Mouse (Mus musculus) testis, postnatal 10 days (tissue): ENCODE data around the gene Slc25a18.

ENCODE experiments used
- DNase-seq: peaks from one replicate; pipeline ENCODE4 v3.0.0; 2021; ENCODE audit warnings: low spot score

Slc25a18 gene

DNA sequence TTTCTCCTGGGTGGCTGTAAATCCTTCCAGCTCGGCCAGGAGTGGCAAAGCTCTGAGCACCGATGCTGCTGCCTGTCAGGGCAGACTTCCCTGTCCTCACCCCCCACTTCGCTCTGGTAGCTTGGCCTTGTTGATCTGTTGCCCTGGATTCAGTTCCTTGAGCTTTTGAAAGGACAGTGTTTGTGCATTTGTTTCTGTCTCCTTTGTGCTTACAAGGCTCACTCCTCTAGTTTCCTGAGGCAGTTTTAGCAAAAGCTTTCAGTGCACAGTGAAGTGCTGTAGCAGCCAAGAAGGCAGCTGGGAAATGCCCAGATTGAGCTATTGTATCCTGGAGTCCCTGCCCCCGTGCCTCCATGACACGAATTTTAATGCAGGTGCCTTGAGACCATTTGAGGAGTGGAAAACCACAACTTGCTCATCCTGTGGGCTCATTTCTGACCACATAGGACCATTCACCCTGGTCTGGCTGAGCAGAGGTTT lies at the start of gene Slc25a18:
TSS of gene Slc25a18 (plus strand) at position 430 of the 480 bp plus-strand sequence.
- DNase-seq: no peak

DNA sequence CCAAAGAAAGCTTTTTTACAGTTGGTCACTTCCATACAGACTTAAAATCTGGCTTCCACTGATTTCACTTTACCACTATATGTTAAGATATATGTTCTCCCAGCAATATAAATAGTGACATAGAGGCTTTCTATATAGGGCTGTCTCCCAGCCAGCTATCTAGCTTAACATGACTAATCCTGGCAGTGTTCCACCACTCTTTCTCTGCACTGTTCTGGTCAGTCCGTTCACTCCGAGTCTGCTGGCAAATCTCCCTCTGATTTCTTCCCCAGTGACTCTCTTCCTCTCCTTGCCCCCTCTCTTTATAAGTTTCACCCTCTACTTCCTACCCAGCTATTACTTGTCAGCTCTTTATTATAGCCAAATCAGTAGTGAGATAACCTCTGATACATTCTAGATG lies 47.4 kb upstream of the Slc25a18 start:
- no peak for DNase-seq

GRCm38 (mm10) chr6:120736011-120736410 lies 37.4 kb upstream of the Slc25a18 start:
- DNase-seq: no peak

- DNase-seq: no peak
These were observed 36.8 kb upstream of the Slc25a18 start for GRCm38 (mm10) chr6:120736566-120736965.

GRCm38 (mm10) chr6:120743130-120743529 lies 30.2 kb upstream of the Slc25a18 start:
- no peak for DNase-seq

- DNase-seq: no peak
These were observed 29.1 kb upstream of the Slc25a18 start for GRCm38 (mm10) chr6:120744266-120744665.

- no peak for DNase-seq
These were observed 27.0 kb upstream of the Slc25a18 start for GRCm38 (mm10) chr6:120746416-120746815.

DNA sequence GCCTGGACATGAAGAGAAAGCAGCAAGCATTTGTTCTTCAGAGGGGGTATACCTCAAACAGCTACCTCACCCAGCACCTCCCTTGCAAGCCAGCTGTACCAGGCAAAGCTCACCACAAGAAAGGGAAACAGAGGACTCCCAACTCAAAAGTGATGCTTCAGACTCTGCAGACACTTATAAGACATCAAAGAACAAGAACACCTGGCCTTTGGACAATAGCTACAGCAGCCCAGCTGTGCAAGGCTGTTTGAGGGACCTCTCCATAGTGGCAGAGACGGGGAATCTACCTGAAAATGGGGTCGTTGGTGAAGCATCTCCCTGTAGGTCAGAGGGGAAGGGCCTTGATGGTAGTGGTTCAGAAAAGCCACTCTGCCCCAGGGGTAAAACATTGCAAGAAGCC lies 12.2 kb upstream of the Slc25a18 start:
- no peak for DNase-seq

- DNase-seq: no peak
These were observed 3.4 kb upstream of the Slc25a18 start for GRCm38 (mm10) chr6:120769972-120770371.

DNA sequence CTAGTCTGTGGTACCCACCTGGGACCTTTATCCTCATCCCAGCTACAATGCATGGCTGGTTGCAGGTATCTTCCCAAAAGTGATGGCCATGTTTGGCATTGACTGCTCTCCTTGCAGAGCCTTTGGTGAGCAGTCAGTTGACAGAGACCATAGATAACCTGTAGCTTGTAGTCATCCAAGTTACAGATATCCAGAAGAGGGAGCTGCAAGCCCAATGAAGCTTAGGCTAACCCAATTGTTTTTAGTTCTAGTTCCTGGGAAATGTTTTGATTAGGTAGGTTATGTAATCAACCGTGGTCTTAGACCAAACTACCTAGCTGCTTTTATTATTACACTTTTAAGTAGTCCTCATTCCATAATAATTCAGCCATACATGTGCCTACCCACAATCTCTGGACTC lies 2.0 kb upstream of the Slc25a18 start:
- DNase-seq: no peak

- DNase-seq: no peak
These were observed 1.4 kb upstream of the Slc25a18 start for GRCm38 (mm10) chr6:120772025-120772424.

DNA sequence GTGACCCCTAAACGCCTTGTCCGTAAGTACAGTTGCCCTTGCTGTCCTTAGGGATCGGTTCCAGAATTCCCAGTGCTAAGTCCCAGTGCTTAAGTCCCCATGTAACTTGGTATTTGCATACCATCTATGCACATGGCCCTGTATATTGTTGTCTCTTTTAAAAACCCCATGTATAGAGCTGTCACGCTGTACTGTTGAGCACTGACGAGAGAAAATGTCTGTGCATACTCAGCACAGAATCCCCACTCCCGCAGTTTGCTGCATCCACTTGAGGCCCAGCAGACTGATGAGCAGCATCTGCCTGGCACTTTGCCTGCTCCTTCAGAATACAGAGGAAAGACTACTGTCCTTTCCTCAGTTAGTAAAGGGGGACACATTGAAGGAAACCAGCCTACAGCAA lies 385 bp downstream of the Slc25a18 start:
- no peak for DNase-seq

DNA sequence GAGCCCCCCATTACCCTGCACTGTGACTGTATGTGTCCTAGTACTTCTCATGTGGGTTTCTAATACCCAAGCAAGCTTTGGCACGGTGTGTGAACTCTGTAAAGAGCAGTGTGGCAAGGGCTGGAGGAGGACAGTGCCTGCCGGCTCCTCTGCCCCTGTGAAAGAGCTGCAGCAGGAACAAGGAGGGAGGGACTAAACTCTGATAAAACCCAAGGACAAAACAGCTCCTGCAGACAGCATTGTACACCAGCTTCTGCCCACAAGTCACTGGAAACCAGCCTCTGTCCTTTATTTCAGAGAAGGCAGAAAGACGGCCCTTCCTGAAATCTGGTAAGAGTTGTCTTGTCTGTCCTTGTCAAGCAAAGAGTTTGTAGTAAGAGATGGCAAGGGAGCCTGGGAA lies 2.9 kb downstream of the Slc25a18 start:
- DNase-seq: no peak

- no peak for DNase-seq
These were observed 4.2 kb downstream of the Slc25a18 start for GRCm38 (mm10) chr6:120777533-120777932.

- no peak for DNase-seq
These were observed 4.8 kb downstream of the Slc25a18 start for GRCm38 (mm10) chr6:120778226-120778625.

- DNase-seq: no peak
These were observed 9.6 kb downstream of the Slc25a18 start for GRCm38 (mm10) chr6:120782948-120783347.

DNA sequence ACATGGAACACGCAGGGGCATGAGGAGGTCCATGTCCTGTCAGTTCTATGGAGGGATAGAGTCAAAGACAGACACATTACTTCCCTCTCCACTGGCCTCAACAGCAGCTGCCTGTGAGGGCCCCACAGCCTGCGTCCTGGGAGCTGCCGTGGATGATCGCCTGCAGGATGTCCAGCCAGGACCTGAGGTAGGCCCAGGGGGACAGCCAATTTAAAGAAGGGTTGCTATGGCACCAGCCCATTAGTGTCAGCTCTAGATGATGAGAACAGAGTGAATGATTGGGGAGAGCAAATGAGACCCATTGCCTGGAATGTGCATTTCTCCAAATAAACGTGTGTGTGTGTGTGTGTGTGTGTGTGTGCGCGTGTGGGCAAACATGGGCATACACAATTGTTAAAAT lies 11.0 kb downstream of the Slc25a18 start:
- DNase-seq: no peak

- DNase-seq: no peak
These were observed 14.8 kb downstream of the Slc25a18 start for GRCm38 (mm10) chr6:120788068-120788607.

GRCm38 (mm10) chr6:120788904-120789303 lies 15.5 kb downstream of the Slc25a18 start:
- DNase-seq: no peak

DNA sequence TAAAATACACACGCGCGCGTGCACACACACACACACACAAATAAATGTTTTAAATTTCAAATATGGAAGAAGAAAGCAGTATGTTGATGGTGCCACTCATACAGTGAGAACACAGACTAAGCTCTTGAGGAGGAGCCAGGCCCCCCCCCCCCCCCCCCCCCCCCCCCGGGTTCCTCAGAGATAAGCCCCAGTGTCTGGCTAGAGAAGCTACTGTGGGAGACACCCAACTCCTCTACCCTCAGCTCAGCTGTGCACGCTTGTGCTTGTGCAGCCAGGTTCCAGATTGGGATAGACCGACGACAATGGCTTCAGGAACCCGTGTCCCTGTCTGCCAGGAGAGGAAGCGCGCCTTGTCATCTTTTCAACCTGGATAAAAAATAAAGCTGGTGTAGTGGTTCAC lies 16.8 kb downstream of the Slc25a18 start:
- DNase-seq: no peak

DNA sequence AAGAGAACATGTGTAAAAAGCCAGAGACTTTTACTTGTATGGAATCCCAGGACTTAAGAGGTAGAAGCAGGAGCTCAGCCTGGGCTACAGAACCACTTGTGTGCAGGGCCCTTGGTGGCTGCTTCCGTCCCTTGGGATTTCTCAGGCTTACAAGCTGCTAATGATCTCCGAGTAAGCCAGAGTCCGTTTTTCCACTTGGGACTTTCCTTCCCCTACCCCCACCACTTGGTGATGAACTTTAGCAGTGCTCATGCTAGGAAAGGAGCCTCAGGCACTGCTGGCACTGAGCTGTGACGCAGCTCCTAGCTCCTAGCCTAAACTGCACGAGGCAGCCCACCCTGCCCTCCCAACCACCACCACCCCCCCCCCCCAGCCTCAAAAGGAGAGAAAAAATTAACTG lies 17.3 kb downstream of the Slc25a18 start:
- no peak for DNase-seq

- no peak for DNase-seq
These were observed 19.6 kb downstream of the Slc25a18 start for GRCm38 (mm10) chr6:120792947-120793346.

DNA sequence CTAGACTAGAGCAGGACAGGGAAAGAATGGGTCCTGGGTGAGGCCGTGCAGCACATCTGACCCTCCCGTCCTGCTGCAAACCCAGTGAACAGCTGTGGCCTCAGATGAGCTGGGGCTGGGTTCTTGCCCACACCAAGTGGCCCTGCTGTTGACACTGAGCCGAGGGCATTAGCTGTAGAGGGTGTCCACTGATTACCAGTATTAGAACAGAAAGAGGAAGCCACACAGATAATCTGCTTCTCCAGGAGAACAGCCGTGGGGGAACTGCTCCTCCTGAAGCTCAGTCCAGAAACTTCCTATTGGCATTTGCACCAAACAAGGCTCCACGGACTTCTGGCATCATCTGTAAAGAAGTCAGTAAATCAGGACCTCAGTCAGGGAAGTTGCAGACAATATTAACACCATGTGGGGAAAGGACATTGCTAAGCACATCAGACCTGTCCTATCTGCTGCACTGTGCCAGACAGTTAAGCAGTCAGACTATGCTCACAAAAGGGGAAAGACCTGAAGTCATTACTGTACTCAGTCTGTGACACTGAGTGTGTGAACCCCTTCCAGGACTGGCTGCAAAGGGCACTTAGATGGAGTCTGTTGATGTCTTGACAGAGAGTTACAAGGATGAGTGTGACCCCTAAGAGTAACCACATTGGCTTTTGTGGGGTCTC lies 22.2 kb downstream of the Slc25a18 start:
- DNase-seq: no peak

DNA sequence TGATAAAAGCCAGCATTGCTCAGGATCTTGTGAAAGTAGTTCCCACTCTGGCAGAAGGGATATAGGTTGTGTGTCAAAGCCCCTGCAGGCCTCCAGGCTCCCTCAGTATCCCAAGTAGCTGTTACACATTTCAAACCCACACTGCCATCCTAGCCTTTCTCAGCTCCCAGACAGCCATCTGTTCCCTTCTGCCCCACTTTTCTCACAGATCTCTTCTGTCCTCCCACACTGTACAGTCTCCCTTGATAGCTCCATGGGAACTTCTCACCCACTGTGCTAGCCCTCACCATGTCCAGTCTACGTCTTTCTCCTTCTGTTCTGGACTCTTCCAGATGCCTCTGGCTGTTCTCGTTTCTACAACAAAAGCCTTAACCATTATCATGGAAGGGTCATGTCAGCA lies 22.7 kb downstream of the Slc25a18 start:
- no peak for DNase-seq
